Mouse (Mus musculus) embryonic facial prominence, embryonic 11.5 days (tissue): ENCODE measurements around the gene Vmn2r5. TPM values are rescaled to one million over a fixed set of nuclear protein-coding genes. Genes with fewer than 3 reads are reported as not detected.
"Not testable (repeated sequence)": the region's sequence is repeated elsewhere in the genome, so short reads cannot be mapped to it uniquely, and the experiment has no call there.

Experiments used
- ATAC-seq: fragments of 200-750 bp; cut with Nextera tagmentation; replicated peaks from 2 replicates; pipeline ENCODE4 v1.8.0; 2017; ENCODE audit warnings: low read depth; ENCODE audit not compliant: insufficient number of reproducible peaks, low FRiP score, low TSS enrichment
- DNase-seq: peaks from one replicate; pipeline ENCODE4 v3.0.0-alpha.2; 2015; ENCODE audit warnings: low spot score
- H3K27ac ChIP-seq: fragments of 300-500 bp; sonication (generic); replicated peaks from 2 replicates; pipeline ENCODE4 v1.5.1; 2014; ENCODE audit warnings: mild to moderate bottlenecking, low read depth, low read length, control low read depth
- H3K27me3 ChIP-seq: fragments of 300-500 bp; sonication (generic); 2 replicates; pipeline ENCODE4 v1.6.1; 2014; ENCODE audit warnings: mild to moderate bottlenecking, low read length, moderate library complexity, mixed read lengths; ENCODE audit not compliant: control insufficient read depth, insufficient read depth
- H3K36me3 ChIP-seq: fragments of 300-500 bp; sonication (generic); replicated peaks from 2 replicates; pipeline ENCODE4 v1.6.1; 2014; ENCODE audit warnings: low read depth, mild to moderate bottlenecking, low read length, moderate library complexity, mixed read lengths; ENCODE audit not compliant: control insufficient read depth, insufficient read depth
- H3K4me1 ChIP-seq: fragments of 300-500 bp; sonication (generic); 2 replicates; pipeline ENCODE4 v1.6.1; 2014; ENCODE audit warnings: low read length, mixed read lengths; ENCODE audit not compliant: control insufficient read depth, insufficient read depth
- H3K4me2 ChIP-seq: fragments of 300-500 bp; sonication (generic); 2 replicates; pipeline ENCODE4 v1.6.1; 2014; ENCODE audit warnings: low read depth, mild to moderate bottlenecking, control low read depth, low read length, moderate library complexity
- H3K4me3 ChIP-seq: fragments of 300-500 bp; sonication (generic); 2 replicates; pipeline ENCODE4 v1.5.1; 2014; ENCODE audit warnings: low read depth, low read length, control low read depth
- H3K9ac ChIP-seq: fragments of 300-500 bp; sonication (generic); replicated peaks from 2 replicates; pipeline ENCODE4 v1.6.1; 2014; ENCODE audit warnings: mild to moderate bottlenecking, control low read depth, low read length
- H3K9me3 ChIP-seq: fragments of 300-500 bp; sonication (generic); replicated peaks from 2 replicates; pipeline ENCODE4 v1.6.1; 2016; ENCODE audit warnings: mild to moderate bottlenecking, low read length, inconsistent platforms, mixed read lengths; ENCODE audit not compliant: control insufficient read depth
- WGBS: fragments of 180-500 bp; shearing (Covaris S2); extraction: QIAGEN DNeasy Blood & Tissue Kit; methylation state at CpG from one replicate; pipeline ENCODE4 v1.1.7; 2014; 5-methylcytosine and 5-hydroxymethylcytosine counted together
- polyA plus RNA-seq: library from polyadenylated mRNA; unstranded; fragments of >200 nt; fragmentation: Nextera tagmentation; extraction: Ambion mirVana; gene quantifications from 2 replicates; pipeline ENCODE4 v1.2.1, GENCODE M21; 2014

Gene Vmn2r5
- not detected in 2 replicates for polyA plus RNA-seq

DNA sequence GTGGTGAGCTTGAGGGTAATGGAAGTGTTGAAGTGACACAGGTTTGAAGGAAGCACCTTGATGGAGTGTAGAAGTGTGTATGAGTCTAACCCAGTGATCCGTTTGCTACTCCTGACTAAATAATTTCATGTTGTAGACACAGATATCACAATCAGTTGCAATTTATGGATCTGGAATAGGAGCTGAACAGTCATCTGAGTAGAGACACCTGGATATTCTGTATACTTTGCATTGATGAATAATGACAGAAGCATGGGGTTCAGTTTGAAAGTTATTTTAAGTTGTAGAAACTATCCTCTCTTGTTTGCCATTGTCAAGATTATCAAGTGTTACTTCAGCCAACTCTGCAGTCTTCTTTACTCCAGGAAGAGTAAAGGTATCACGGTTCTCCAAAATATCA lies at the start of gene Vmn2r5:
Gene Vmn2r5 (minus strand): TSS at position 101 of the 400 bp plus-strand sequence.
- not testable (repeated sequence) for H3K9ac ChIP-seq, H3K4me1 ChIP-seq, H3K9me3 ChIP-seq, H3K36me3 ChIP-seq, H3K27me3 ChIP-seq, ATAC-seq, DNase-seq, H3K27ac ChIP-seq, H3K4me2 ChIP-seq, H3K4me3 ChIP-seq
- whole genome bisulfite sequencing, result no CpG with 5 or more reads among the region's 2 CpGs

DNA sequence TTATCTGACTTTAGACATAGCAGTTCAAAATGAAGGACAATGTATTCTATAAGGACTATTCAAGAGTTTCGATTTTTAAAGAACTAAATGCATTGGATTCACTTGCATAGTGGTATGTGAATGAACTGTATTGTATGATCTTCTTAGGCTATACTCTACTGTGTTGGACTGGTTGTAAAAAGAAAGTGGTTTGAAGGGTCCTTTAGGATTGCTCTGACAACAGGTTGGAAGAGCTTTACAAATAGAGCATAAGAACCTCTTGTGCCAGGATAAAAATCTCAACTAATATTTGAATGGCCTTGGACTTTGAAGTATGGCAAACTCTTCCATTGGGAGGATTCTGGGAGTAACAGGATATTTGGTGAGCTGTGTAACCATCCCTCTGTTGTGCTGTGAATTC lies 13.9 kb upstream of the Vmn2r5 start:
- H3K4me3 ChIP-seq, H3K4me1 ChIP-seq, H3K27ac ChIP-seq, H3K27me3 ChIP-seq, ATAC-seq, H3K36me3 ChIP-seq, H3K4me2 ChIP-seq, H3K9ac ChIP-seq, H3K9me3 ChIP-seq, DNase-seq: not testable (repeated sequence)
- WGBS, result 72% methylated on average over 1 of the region's 1 CpGs

Other genes with a start within 250 kb of the Vmn2r5 start
- not detected in 2 replicates for gene Vmn2r3, start 220.1 kb downstream of the Vmn2r5 start, polyA plus RNA-seq
- gene Vmn2r4, start 94.5 kb downstream of the Vmn2r5 start, polyA plus RNA-seq, result not detected in 2 replicates
- not detected in 2 replicates for gene Vmn2r6, start 56.0 kb upstream of the Vmn2r5 start, polyA plus RNA-seq